Mouse (Mus musculus) brain, embryonic 14.5 days (tissue): ENCODE results near the gene Pml. TPM values are rescaled to one million over a fixed set of nuclear protein-coding genes. Genes with fewer than 3 reads are reported as not detected.
A peak's percentile ranks its signal among the peaks of the same experiment; 100 is the strongest.
"Not testable (repeated sequence)": the region's sequence is repeated elsewhere in the genome, so short reads cannot be mapped to it uniquely, and the experiment has no call there.

ENCODE experiments used
- DNase-seq: peaks from one replicate; pipeline ENCODE4 v3.0.0-alpha.2; 2011; ENCODE audit warnings: low read depth
- CTCF ChIP-seq: fragments of 200-500 bp; IDR thresholded peaks from 2 replicates; pipeline ENCODE4 v1.5.1; 2012; ENCODE audit warnings: inconsistent platforms, mild to moderate bottlenecking, moderate library complexity, borderline replicate concordance; ENCODE audit not compliant: insufficient read depth, insufficient read length; ENCODE audit errors: extremely low read depth
- POLR2A ChIP-seq: fragments of 200-500 bp; IDR thresholded peaks from 2 replicates; pipeline ENCODE4 v1.6.1; 2012; ENCODE audit warnings: mild to moderate bottlenecking, inconsistent platforms, borderline replicate concordance; ENCODE audit not compliant: poor library complexity, insufficient read depth, insufficient read length, severe bottlenecking; ENCODE audit errors: extremely low read depth
- polyA plus RNA-seq: library from polyadenylated mRNA; depleted of rRNA; stranded (reverse); fragments of >200 nt; gene quantifications from 2 replicates; pipeline ENCODE4 v1.2.3, GENCODE M21; 2012

Gene Pml
- polyA plus RNA-seq, 1 experiment, result 7.1 TPM

- peak; percentile 85 for DNase-seq
- TF ChIP-seq CTCF (peak; percentile 78; the same call in 1 of the 2 replicates), POLR2A (no peak)
Measured at GRCm38 (mm10) chr9:58268384-58269313, 19.1 kb upstream of the Pml start.

GRCm38 (mm10) chr9:58267046-58267445, 17.5 kb upstream of the Pml start:
- no peak for DNase-seq
- TF ChIP-seq CTCF (no peak), POLR2A (no peak)

GRCm38 (mm10) chr9:58266571-58267011, 17.0 kb upstream of the Pml start:
- no peak for TF ChIP-seq CTCF
- no peak for TF ChIP-seq POLR2A
- DNase-seq, result no peak

GRCm38 (mm10) chr9:58265368-58265767, 15.8 kb upstream of the Pml start:
- no peak for DNase-seq
- TF ChIP-seq CTCF (no peak), POLR2A (no peak)

- DNase-seq, result no peak
- TF ChIP-seq CTCF, result no peak
- no peak for TF ChIP-seq POLR2A
Measured at GRCm38 (mm10) chr9:58262507-58262906, 12.9 kb upstream of the Pml start.

GRCm38 (mm10) chr9:58255704-58256685, 6.4 kb upstream of the Pml start:
- no peak for TF ChIP-seq POLR2A
- TF ChIP-seq CTCF, result no peak

GRCm38 (mm10) chr9:58255105-58255504, 5.5 kb upstream of the Pml start:
- no peak for TF ChIP-seq POLR2A
- TF ChIP-seq CTCF, result no peak
- no peak for DNase-seq

More at GRCm38 (mm10) chr9:58255704-58256685, 6.4 kb upstream of the Pml start:
- DNase-seq, result no peak

- DNase-seq, result not testable (repeated sequence)
Measured at GRCm38 (mm10) chr9:58253805-58254122, 4.2 kb upstream of the Pml start.

GRCm38 (mm10) chr9:58253033-58253804, 3.6 kb upstream of the Pml start, which contains the start of gene Stoml1:
TSS of gene Stoml1 (plus strand) at chr9:58253164.
- peak; percentile 97 for DNase-seq
- TF ChIP-seq POLR2A (peak; percentile 74; the same call in 1 of the 2 replicates), CTCF (peak; percentile 94)

GRCm38 (mm10) chr9:58250730-58251129, 1.1 kb upstream of the Pml start:
- not testable (repeated sequence) for DNase-seq

- no peak for DNase-seq
- TF ChIP-seq POLR2A (no peak), CTCF (no peak)
Measured at GRCm38 (mm10) chr9:58250322-58250721, 736 bp upstream of the Pml start.
